Mouse (Mus musculus): ENCODE data around the gene Trmt5.

- TF ChIP-seq CTCF (IDR thresholded peaks at IDR 0.05; ENCODE audit: low read depth) = no peak
- no peak for TF ChIP-seq EP300 (IDR thresholded peaks at IDR 0.05; ENCODE audit: low read depth)
These were observed 21.2 kb upstream of the Trmt5 start for GRCm38 (mm10) chr12:73307750-73308149.

All from heart, postnatal 0 days (tissue).